Mouse (Mus musculus): ENCODE measurements at regions not wholly inside any gene's neighbourhood (a gene's known extent, or its start where the extent isn't known, plus 50 kb on each side); places are given as distances from the start of the nearest gene placed in this dataset.

DNA sequence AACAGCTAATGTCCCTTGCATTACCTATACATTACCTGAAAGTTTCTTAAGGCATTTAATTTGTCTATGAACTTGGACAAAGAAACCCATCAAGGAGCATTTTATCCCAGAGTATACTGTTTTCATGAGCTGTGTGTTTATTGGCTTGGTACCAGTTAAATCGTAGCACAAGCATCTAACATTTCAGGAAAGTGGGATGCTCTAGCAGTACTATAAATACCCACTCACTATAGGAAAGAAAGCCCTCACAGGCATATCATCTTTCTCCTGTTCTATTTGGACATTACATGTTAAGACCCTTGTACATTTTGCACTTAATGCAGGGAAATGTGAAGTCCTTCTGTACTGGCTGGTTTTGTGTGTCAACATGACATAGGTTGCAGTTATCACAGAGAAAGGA, 163.9 kb downstream of the Ptprc start:
- DNase-seq = peak; percentile 41

DNA sequence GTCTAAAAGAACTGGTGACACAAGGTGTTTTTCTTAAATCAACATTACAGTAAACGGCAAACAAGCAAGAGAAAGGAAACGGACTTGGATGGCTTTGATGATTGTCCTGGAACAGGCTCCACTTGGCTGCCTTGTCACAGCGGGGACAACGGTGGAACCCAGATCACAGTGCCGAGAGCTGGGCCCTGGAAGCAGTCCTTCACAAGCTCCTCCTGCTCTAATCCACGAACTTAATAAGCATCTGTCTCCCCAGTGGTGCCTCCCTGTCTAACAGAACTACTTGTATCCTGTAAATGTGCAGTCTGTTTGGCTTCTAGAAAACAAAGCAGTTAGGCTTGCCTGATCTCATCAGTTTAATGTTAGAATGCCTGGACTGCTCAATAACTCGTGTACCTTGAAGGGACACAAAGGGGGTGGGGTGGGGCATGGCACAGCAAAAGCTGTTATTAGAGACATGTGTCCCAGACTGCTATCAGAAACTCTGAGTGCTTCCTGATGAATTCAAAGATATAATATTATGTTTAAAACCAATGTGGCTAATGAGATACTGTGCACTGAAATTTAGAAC, 164.5 kb downstream of the Ptprc start:
- DNase-seq = peak; percentile 85

DNA sequence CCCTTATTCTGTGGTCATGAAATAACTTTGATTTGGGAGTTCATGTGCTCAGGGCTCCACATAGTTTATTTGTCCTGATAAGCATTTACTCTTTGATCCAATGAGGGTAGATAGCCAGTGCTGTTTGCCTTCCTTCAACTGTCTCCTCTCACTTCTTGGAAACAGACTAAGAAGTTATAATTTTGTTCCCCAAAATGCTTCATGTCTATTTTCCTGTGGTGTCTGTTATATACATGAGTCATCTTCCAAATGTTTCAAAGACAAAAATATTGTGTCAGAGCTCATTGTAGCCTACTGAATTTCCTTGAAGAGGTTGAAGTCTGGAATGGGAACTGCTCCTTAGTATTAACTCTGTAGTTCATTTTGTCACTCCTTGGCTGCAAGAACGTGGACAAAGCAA, 168.7 kb downstream of the Ptprc start:
- no peak for DNase-seq

DNA sequence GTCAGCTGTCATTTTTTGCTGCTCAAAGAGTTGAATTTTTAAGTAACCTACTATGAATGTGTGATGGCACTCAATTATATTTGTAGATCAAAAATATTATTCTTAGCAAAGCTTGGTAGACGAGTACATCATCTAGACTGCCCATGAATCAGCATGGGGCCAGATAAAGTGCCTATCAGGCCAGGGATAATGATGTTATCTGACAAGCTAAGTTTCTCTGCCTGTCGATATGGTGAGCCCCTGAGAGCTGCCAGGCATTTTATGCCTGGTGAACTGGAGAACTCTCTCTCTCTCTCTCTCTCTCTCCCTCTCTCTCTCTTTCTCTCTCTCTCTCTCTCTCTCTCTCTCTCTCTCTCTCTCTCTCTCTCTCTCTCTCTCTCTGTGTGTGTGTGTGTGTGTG, 171.2 kb downstream of the Ptprc start:
- no peak for DNase-seq

DNA sequence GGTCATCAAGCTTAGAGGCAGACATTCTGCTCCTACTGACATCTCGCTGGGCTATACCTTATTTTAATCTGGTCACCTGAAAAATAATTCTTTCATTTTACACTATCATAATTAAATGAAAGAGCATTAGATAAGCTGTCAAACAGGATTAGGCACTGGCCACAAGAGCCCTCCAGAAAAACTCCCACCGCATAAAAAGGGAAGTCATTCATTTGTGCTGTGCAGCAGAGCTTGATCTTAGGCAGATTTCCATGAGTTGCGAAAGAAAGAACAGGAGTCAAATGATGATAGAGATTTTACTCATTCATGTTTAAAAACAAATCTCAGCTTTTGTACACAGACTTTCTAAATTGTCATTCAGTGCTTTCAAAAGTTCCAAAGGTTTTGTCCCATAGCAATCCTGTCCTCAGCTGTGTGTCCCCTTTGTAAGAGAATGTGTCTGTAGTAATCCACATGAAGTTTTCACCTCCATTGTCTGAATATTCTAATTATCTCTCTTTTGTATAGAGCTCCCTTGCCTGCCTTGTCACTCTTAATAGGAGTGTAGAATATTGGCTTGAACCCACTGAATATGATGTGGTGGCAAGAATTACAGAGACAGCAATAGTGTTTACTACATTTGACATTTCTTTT, 176.1 kb downstream of the Ptprc start:
- peak; percentile 29 for DNase-seq

DNA sequence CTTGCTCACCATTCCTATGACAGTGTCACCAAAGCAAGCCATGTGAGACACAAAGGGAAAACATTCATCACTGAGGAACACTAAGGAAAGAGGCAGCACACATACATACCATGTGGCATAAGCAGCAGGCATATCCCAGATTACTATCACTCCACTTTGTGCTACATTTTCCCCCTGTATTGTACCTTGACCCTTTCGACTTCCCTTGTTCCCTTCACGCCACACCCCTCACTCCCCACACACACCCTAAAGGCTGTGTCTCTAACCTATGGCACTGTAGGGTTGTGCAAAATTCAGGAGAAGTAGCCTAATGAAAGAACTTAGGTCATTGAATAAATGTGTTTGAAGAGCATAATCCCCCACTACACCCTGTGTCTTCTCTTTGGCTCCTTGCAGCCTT, 179.5 kb downstream of the Ptprc start:
- DNase-seq = no peak

DNA sequence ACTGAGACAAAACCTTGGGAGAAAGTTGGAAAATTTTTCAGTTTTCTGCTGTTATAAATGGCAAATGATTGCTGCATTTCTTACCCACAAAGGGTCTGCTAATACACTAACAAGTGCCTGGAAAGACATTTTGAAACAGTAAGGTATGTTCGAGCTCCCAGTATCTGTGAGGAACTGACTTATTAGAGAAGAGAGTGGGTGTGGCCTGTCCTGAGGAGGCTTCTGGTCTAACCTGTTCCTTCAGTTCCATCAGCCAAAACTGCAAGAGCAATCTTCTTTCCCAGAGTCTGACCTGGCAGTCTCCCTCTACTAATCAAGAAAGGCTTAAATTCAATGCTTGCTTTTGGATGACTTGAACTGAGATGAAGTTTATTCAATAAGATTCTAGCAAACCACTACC, 183.6 kb downstream of the Ptprc start:
- no peak for DNase-seq

DNA sequence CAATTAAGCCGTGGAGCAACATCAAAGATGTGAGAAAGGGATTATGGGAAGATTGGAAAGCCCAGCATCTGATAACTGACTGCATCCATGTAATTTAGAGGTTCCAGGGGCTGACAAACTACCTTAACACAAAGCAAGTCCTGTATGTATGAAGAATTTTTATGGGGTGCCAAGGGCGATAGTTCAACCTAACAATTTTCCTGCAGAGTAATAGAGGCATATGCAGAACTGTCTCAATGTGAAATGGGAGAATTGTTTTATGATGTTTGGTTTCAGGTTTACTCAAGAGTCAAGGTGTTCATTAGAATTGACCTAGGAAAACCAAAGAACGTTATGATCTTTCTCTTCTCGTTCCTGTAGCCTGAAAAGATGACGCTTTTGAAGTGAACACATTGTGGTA, 184.1 kb downstream of the Ptprc start:
- no peak for DNase-seq

DNA sequence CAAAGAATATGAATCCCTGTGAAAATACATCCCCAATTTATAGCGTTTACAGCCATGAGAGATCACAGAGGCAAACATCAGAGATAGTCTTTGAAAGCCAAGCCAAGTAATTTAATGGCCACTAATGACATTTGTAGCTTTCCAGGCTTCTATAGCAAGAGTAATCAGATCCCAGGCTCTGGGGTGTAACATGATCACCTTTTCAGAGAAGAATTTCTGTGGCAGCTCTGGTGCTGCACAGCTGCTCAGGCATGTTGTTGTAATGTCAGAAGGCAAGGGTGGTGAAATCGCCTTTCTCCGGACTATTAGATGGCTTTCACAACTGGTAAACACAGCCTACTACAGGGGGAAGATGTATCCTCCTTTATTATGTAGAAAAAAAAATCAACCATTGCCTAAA, 202.1 kb downstream of the Ptprc start:
- DNase-seq = no peak

DNA sequence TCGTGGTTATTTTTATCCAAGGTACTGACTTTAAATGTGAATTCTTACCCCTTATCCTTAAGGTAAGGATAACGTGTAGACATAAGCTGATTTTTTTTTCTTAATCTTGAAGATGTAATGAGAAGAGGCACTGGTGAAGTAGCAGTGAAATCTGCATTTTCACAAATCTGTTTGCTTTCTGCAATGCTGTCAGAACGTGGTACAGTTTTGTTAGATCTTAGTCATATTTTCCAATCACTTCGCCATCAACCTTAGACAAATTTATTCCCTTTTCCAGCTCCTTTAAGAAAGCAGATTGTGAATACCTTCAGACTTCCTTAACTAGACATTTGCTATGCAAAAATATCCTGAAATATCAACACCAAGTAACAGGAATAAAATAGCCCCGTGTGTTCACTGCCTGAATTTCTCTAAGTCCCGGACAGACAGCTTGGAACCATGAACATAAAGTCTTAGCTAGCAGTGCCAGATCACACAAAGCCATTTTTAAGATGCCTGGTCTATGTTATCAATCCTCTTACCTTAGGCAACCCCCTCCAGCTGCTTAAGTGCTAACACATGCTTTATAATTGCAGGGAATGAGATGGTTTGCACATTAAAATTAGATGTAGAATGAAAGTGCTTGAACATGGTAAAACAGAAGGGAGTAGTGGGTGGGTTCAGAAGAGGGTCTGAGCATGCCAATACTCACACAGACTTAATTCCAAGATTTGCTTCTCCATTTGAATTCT, 202.7 kb downstream of the Ptprc start:
- DNase-seq = peak; percentile 64

DNA sequence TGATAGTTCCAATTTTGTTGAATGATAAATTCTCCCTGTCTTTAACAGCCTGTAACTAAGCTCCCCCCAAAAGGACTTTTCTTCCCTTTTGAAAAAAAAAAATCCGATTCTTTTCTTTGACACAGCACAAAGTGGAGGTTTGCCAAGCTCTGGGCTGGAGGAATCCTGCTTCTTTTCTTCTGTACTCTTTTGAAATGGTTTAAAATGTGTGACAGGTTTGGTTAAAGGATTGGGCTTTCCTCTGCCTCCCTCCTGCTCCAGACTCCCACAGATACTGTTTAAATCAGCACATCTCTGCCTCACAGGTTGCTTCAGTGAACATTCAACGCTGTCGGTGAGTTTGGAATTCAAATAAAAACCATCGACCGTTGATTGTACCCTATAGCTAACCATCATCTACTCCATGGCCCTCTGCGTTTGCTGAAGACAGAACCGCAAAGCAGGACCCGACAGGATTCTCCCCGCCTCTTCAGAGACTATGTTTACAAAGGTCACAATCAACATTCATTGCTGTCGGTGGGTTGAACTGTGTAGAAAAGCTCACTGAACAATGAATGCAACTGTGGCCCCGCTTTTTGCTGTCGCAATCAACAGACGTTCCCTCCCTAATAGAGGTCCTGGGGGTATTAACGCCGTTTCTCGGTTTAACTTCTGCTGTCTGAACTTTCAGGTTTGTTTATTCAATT, 209.2 kb downstream of the Ptprc start:
- DNase-seq = peak; percentile 73

DNA sequence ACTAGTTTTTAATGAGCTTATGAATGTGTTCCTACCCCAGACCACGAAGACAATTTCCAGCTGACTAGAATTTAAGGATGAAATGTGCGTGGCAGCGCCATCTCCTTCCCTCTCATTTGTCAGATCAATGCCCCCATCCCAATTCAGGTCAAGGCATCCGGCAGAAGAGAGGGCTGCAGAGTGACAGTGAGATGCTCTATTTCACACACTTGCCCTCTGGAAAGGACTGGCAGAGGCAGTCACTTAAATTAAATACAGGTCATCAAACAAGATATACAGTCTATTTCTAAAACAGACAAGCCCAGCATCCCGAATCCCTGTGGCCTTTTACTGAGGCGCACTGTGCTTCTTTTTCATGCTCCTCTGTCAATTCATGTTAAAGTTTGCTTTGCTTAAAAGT, 211.9 kb downstream of the Ptprc start:
- DNase-seq = no peak

DNA sequence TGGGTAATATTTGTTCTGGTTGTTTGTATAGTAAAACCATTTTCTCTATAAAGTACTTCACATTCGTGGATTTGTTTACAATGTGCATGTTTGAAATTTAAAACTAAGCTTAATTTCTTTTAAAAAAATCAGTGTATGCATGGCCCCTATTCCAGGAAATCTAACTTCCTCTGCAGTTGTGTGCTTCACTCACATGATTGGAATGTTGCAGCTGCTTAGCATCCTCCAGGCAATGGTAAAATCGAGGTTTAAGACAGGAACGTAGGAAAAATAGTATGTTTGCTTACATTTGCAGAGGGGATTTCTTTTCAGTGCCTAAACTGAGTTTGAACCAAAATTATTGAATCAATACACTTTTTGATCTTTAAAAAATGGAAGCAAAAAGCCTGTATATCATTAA, 217.5 kb downstream of the Ptprc start:
- no peak for DNase-seq

DNA sequence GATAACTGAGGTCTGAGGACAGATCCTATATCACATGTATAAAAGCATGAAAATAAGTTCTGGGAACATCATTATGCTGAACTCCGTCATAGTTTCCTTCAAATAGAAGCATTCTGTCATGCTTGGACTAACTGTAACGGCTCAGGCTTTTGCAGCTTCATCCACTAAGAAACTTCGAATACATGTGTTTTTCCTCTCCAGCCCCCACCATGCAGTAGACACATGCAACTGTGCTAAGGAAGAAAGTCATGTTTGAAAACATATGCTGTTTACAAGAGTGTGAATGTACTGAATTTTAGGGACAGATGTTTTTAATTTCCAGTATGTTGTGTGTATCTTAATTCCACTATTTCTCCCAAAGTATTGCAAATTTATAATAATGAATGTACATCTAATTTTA, 219.5 kb downstream of the Ptprc start:
- DNase-seq = no peak

DNA sequence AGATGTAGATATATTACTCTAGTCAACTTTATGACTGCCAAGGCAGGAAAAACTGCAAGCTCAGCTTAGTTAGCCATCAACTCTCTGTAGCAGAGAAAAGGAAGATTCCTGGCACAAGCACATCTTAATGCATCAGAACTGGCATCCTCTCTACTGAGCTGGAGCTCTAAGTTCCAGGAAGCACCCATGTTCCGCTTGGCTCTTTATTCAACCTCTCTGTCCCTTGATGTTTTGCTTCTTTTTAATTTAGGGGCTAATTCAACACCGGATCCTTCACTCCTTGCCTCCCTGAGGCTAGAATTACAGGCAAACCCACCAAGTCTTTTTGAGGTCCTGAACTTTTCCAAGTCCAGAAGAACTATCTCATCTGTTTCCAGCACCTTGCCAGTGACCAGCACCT, 220.4 kb downstream of the Ptprc start:
- no peak for DNase-seq

DNA sequence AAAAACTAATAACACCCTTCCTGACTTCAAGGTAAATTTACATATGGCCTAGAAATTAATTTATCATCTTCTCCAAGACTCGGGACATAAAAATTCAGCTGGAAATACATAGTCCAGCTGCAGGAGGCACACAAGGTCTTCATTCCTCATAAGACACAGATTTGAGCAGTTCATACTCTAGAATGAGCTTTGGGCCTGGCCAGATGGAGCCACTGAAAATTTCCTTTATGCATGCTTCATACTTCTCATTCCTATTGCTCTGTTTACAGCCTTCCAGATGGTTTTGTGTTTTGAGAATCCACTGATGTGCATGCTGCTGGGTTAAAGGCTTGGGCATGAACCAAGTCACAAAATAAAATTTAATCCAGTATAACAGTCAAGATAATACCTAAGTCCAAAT, 222.1 kb downstream of the Ptprc start:
- DNase-seq = no peak

DNA sequence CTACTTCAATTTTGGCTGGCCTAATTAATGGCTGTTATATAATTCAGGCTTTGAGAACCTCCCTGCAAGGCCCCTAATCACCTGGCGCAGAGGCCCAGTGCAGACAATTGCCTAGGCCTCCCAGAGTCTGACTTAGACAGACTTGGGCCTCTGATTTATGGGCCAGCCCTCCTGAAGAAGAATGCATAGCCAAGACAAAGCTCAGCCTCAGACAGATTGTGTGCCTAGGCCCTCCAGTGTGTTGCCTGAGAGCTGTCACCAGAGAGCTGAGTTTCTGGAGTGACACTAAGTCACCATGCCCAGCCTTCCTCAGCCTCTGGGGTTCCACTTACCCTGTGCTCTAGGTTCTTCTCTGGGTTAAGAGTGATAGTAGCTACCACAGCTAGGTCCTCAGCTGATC, 222.7 kb downstream of the Ptprc start:
- DNase-seq = no peak

DNA sequence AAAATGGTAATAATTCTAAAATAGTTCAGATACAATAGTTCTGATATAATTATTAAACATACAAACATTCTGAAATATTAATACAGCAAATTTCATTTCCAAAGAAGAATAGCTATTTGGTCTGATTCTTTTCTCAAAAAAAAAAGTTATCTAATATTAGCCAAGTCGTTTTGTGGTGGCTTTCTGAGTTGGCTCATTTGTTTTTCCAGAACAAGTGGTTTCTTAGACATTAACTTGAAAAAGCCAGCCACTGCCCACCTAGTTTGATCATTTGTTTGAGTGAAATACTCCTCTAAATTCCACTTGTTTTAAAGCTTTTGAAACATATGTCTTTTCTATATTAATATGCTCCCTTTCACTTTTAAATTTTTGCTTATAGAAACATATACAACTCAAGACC, 227.6 kb downstream of the Ptprc start:
- DNase-seq = no peak

DNA sequence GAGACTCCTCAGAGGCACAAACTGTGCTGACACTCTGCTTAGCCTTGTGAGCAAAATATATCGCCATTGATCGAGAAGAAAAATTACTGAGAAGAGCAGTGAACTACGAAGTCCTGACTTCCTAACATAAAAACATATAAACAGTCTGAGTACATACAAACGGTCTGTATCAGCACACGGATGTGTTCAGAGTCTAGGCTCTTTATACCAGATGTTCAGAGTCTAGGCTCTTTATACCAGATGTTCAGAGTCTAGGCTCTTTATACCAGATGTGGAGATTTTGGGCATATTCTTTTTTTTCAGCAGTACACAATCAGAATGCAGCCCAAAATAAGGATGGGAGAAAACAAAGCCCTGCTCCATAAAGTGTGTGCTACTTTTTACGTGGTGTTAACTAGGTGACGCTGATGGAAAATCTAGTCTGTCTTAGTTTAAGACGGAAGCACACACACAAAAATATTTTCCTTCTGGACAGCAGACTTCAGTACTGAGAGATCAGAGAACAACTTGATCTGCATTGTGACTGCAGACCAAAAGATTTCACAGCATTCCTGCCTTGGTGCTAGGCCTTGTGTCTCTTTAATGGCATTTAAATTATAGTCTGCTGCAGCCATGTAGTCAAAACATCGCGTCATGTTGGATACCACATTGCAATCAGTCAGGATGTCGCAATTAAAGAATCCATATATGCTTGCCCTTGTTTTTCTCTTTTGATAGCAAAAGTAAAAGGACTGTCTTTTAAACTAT, 233.6 kb downstream of the Ptprc start:
- DNase-seq = no peak

DNA sequence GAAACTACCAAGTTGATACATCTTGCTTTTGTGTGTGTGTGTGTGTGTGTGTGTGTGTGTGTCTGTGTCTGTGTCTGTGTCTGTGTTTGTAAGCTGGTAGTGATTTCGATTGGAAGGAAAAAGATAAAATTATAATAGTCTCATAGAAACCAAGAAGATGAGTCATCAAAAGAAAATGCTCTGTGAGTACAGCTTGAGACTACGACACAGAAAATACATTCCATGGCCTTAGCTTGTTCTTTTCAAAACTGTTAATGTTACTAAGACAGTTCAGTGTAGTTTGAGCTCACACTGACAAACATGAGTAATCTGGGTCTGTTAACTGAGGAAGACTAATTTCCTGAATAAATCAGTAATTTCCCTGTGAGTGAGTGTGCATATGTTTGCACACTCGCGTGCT, 239.8 kb downstream of the Ptprc start:
- DNase-seq = no peak

DNA sequence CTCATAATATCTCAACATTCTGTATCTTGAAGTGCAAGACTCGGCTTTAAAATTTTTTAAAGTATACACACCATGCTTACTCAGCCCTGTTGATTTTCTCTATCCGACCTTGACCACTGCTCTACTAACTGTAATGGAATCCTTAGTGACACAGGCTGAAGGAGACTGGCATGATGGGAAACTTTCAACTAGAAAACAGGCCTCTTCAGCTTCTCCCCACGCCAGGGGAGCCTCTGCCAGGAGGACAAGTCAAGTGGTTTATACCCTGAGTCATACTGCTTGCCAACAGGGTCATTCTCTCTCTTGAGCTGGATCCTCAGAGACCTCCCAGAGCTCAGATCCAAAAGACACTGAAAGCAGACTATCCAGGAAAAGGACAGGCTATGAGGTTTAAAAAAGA, 245.7 kb downstream of the Ptprc start:
- DNase-seq = no peak

DNA sequence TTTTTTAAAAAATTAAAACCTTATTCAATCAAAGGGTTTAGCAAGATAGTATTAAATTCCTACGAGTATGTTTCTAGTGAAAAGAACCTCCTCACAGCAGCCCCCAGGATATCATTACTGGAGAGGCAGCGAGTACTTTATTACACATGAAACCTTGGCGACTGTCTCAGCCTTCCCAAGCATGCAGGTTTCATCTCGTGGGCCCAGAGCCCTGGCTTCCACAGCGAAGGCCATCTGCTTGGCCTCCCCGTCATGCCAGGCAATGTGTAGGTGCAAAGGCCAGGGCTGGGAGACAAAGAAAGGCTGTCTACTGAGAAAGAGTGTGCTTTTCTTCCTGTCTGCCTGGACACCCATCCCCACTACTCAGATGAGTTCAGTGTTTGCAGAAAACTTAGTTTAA, 247.0 kb downstream of the Ptprc start:
- DNase-seq = no peak

DNA sequence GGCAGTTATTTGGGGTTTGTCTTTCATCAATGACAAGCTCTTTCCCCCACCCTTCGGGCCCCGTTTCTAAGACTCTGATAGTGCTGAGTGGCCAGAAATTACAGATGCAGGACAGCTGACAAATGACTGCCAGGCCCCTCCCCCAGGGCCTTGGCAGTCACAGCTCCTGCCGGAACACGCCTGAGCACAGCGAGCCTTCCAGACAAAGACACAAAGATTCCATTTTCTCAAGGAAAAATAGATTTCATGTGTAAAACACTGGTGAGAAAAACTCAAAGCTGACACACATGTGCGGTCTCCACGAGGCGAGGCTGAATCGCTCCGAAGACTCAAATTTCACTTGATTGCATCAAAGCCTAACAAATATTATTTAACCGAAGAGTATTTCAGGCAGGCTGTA, 247.6 kb downstream of the Ptprc start:
- DNase-seq = peak; percentile 96
